Mouse (Mus musculus) C2C12 (cell line): ENCODE measurements around the gene Glce. TPM values are rescaled to one million over a fixed set of nuclear protein-coding genes. Genes with fewer than 3 reads are reported as not detected.

Source experiments
- H3K27me3 ChIP-seq: one replicate; pipeline ENCODE4 v1.6.1; 2011; ENCODE audit not compliant: control insufficient read depth, insufficient read depth, insufficient read length
- H3K36me3 ChIP-seq: one replicate; pipeline ENCODE4 v1.6.1; 2011; ENCODE audit not compliant: control insufficient read depth, insufficient read depth
- H3K4me3 ChIP-seq: one replicate; pipeline ENCODE4 v1.5.1; 2011; ENCODE audit warnings: mild to moderate bottlenecking, control low read depth; ENCODE audit not compliant: poor library complexity, insufficient read depth, severe bottlenecking
- H3K79me2 ChIP-seq: one replicate; pipeline ENCODE4 v1.6.1; 2011; ENCODE audit not compliant: control insufficient read depth, insufficient read depth
- H3K79me3 ChIP-seq: one replicate; pipeline ENCODE4 v1.6.1; 2011; ENCODE audit warnings: low read depth, control low read depth
- H3ac ChIP-seq: one replicate; pipeline ENCODE3; 2011; ENCODE audit warnings: low read depth; ENCODE audit not compliant: control insufficient read depth, insufficient read length
- CEBPB ChIP-seq: IDR thresholded peaks from one replicate; pipeline ENCODE4 v1.6.1; 2011; ENCODE audit warnings: low read depth, mild to moderate bottlenecking, control low read depth, moderate library complexity
- CTCF ChIP-seq: IDR thresholded peaks from one replicate; pipeline ENCODE4 v1.5.1; 2011; ENCODE audit not compliant: control insufficient read depth, insufficient read depth, insufficient read length
- FOSL1 ChIP-seq: IDR thresholded peaks from one replicate; pipeline ENCODE4 v1.8.0; 2011; ENCODE audit warnings: mild to moderate bottlenecking, low read length; ENCODE audit not compliant: poor library complexity, insufficient read depth, severe bottlenecking
- MAX ChIP-seq: IDR thresholded peaks from one replicate; pipeline ENCODE4 v1.6.1; 2011; ENCODE audit warnings: mild to moderate bottlenecking, control low read depth
- MYOD1 ChIP-seq: IDR thresholded peaks from one replicate; pipeline ENCODE4 v1.6.1; 2011; ENCODE audit warnings: low read depth; ENCODE audit not compliant: control insufficient read depth, insufficient read length
- MYOG ChIP-seq: IDR thresholded peaks from one replicate; pipeline ENCODE4 v1.6.1; 2011; ENCODE audit not compliant: control insufficient read depth, insufficient read length; ENCODE audit errors: extremely low read depth
- USF1 ChIP-seq: IDR thresholded peaks from one replicate; pipeline ENCODE4 v1.6.1; 2011; ENCODE audit warnings: low read depth, mild to moderate bottlenecking, control low read depth, moderate library complexity
- polyA plus RNA-seq: library from polyadenylated mRNA; unstranded; fragments of >200 nt; fragmentation: generic; extraction: Trizol; gene quantifications from one replicate; pipeline ENCODE4 v1.2.1, GENCODE M21; 2012; ENCODE audit warnings: missing spikeins

The Glce gene
- polyA plus RNA-seq, 1 experiment = 10.1 TPM

DNA sequence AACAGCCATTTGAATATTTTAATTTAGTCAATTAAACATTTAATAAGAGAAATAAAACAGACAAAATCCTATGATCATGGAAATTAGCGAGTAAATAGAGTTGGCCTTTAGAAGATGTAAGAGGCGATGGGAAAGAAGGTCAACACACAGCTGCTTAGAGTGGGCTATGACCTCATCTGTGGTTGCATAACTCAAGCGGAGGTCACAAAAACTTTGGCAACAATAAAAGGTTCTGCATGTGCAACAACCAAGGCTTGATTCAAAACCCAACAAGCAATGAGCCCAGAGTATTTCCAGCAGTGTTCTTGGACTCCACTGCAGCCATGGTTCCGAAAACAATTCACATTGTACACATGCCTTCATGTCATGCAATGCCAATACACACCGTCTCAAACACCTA lies 30.9 kb downstream of the Glce start:
- Histone ChIP-seq H3K79me3 (peaks cover 1% of the 10 kb centered on the region), H3K27me3 (no peaks in the 10 kb centered on the region), H3ac (no peak overlapping the region), H3K79me2 (peaks cover 31% of the 10 kb centered on the region), H3K4me3 (no peak overlapping the region), H3K36me3 (no peaks in the 10 kb centered on the region)
- no peak for TF ChIP-seq CTCF
- peak; percentile 39 for TF ChIP-seq MYOD1
- peak; percentile 70 for TF ChIP-seq CEBPB
- TF ChIP-seq MAX = no peak

DNA sequence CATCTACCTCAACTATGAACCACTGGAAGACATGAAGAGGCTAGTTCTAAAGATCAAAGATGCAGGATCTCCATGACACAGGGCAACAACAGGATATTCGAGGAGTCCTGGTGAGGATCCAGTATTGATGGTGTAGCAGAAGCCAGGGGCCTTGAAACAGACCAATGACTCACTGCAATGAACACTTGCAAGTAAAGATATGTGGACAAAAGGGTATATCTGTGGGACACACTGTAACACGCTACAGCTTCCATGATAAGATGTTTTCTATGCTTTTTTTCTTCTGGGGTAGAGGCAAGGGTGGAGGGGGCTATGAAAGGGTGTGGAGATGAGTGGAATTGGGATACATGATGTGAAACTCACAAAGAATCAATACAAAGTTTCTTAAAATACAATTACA lies 36.9 kb downstream of the Glce start:
- no peak overlapping the region for H3K4me3 ChIP-seq
- H3K79me2 ChIP-seq = peaks cover 10% of the 10 kb centered on the region
- peaks cover 6% of the 10 kb centered on the region for H3K36me3 ChIP-seq
- no peak for TF ChIP-seq FOSL1
- no peak for TF ChIP-seq MYOD1
- TF ChIP-seq CEBPB = no peak
- TF ChIP-seq USF1 = no peak
- no peak for TF ChIP-seq MYOG
- TF ChIP-seq MAX = no peak
- TF ChIP-seq CTCF = no peak
- H3K27me3 ChIP-seq = no peaks in the 10 kb centered on the region
- no peak overlapping the region for H3ac ChIP-seq
- H3K79me3 ChIP-seq = no peaks in the 10 kb centered on the region

DNA sequence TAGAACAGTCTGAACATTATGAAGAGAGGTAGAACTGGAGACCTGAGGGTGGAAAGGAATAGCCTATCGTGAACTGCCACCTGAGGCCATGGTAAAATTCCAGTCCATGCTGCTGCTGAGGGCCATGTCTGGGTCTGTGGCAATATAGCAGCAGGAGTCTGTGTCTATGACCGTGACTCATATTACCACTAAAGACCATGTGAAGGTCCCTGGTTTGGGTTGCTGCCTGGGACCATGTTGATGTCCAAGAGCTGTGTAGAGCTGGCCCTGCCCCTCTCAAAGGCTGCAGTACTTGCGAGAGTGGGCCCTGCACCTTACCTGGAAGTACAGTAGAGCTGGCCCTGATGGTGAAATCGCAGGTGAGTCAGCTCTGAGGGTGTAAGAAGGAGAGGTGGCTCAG lies 37.6 kb downstream of the Glce start:
- H3K79me3 ChIP-seq = no peaks in the 10 kb centered on the region
- no peak overlapping the region for H3K4me3 ChIP-seq
- peaks cover 6% of the 10 kb centered on the region for H3K36me3 ChIP-seq
- no peak for TF ChIP-seq MAX
- no peak for TF ChIP-seq CEBPB
- TF ChIP-seq USF1 = no peak
- H3K27me3 ChIP-seq = no peaks in the 10 kb centered on the region
- H3ac ChIP-seq = no peak overlapping the region
- peaks cover 9% of the 10 kb centered on the region for H3K79me2 ChIP-seq

DNA sequence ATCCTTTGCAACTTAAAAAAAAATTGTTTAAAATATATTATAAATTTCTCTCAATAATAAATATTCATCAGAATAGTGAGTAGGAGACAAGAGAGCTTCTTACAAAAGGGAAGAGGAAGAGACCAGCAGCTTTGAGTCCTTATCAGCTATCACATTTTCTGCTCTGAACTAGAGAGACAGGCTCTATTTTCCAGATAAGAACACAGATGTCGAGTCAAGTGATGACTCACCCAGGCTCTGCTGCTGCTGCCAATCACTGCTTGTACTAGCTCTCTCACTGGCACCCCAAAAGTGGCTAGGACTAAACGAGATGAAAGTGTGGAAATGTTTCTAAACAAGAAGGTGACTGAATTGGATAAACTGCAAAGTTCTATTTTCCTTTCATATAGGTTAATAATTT lies 39.5 kb downstream of the Glce start:
- Histone ChIP-seq H3K36me3 (peaks cover 12% of the 10 kb centered on the region), H3ac (no peak overlapping the region), H3K27me3 (no peaks in the 10 kb centered on the region), H3K79me3 (no peaks in the 10 kb centered on the region), H3K79me2 (peaks cover 5% of the 10 kb centered on the region), H3K4me3 (no peak overlapping the region)
- TF ChIP-seq MYOD1 = peak; percentile 94
- no peak for TF ChIP-seq USF1
- TF ChIP-seq FOSL1 = peak; percentile 5

DNA sequence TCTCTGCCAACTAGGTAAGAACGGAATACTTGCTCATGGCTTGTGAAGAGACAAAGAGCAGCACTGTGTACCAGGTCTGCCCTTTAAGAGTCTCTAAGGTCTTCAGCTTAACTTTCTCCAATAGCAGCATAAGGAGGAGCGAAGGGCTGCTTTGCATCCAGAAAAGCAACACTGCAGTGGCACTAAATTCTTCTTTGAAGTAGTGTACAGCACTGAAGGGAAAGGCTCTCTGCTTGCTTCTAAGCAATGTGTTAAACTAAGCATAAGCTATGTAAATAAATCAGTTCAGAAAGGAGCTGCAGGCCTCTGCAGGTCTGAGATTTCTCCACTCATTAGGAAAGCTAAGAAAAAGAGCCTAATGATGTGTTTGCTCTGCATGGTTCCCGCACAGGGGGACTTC lies 40.9 kb downstream of the Glce start:
- Histone ChIP-seq H3K4me3 (no peak overlapping the region), H3ac (no peak overlapping the region), H3K27me3 (no peaks in the 10 kb centered on the region), H3K79me2 (peaks cover 5% of the 10 kb centered on the region), H3K36me3 (peaks cover 12% of the 10 kb centered on the region), H3K79me3 (no peaks in the 10 kb centered on the region)
- TF ChIP-seq FOSL1 (no peak), MYOG (no peak), CEBPB (no peak), USF1 (no peak), CTCF (no peak), MYOD1 (no peak), MAX (no peak)

DNA sequence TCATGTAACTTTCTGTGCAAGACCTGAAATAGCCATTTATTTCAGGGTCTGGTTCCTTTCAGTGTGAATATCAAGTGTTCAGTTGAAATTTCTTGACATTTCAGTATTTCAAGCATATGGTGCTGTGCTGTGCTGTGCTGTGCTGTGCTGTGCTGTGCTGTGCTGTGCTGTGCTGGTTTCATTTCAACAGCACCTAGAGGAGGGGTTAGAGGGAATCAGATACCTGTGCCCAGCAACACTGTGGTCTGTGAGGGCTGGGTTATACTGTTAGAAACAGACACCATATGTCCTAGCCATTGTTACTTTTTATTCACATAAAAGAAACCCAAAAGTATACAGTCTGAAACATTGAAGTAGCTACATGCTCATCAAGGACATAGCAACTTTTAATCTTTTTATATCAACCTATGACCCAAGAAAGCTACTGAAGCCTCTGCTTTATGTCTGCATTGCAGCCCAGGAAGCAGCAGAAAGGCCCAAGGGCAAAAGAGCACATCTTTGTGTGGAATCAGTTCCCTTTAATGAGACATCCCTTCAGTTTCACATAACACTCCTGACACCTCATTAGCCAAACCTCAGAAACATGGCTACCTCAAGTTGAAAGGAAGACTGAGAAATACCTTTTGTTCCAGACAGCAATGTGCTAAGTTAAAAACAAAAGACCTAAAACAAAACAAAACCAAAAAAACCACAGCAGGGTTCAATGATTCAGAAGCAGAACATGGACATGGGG lies 42.3 kb downstream of the Glce start:
- H3K4me3 ChIP-seq = no peak overlapping the region
- no peak overlapping the region for H3ac ChIP-seq
- TF ChIP-seq CEBPB (no peak), MYOG (no peak)
- H3K27me3 ChIP-seq = no peaks in the 10 kb centered on the region
- H3K79me3 ChIP-seq = no peaks in the 10 kb centered on the region
- H3K79me2 ChIP-seq = peaks cover 5% of the 10 kb centered on the region
- H3K36me3 ChIP-seq = peaks cover 7% of the 10 kb centered on the region
